Mouse (Mus musculus) small intestine, adult 2 months (tissue): ENCODE data around the gene Metrn.

ENCODE experiments used
- CTCF ChIP-seq: fragments of 200-500 bp; IDR thresholded peaks from 2 replicates; pipeline ENCODE4 v1.5.1; 2012; ENCODE audit warnings: low read depth, mild to moderate bottlenecking, control low read depth, inconsistent platforms, low read length, moderate library complexity, mixed read lengths; ENCODE audit not compliant: insufficient replicate concordance, insufficient read length; ENCODE audit errors: extremely low read depth
- POLR2A ChIP-seq: fragments of 200-500 bp; IDR thresholded peaks from 2 replicates; pipeline ENCODE4 v1.6.1; 2012; ENCODE audit warnings: low read depth, mild to moderate bottlenecking, control low read depth, inconsistent platforms, low read length, moderate library complexity

DNA sequence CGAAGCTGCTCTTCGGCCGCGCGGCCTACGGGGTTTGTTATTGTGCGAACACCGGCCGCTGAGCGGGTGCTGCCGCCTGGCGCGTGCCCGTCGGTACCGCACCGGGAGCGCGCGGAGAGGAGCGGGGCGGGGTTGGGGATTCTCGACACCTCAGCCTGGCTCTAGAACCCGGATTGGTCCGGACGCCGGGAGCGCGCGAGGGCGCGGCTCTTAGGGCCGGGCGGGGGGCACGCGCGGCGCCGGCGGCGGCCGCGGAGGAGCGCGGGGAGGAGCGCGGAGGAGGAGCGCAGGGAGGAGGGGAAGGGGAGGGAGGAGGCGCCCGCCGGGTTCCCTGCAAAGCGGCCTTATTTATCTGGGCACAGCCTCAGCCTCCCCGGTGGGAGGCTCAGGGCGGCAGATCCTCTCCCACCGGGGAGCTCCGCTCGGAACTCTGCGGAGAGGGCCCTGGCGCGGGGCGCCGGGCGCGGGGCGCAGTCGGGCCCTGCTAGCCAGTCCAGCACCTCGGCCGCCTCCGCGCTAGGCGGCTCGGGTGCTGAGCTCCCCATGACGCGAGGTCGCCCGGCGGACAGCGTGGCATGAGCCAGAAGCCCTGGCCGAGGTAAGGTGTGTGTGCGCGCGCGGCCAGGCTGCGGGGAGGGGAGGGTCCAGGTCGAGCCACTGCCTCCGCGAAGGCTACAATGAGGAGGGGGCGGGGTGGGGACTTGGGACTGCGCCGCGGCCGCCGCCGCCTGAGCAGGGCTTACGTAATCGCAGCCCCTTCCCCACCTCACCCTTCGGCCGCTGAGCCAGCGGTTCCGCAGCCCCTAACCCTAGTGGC lies 12.1 kb upstream of the Metrn start, which contains the start of gene Fbxl16:
- TF ChIP-seq CTCF (no peak), POLR2A (no peak)
